Mouse (Mus musculus) CH12.LX (cell line): ENCODE measurements at regions not wholly inside any gene's neighbourhood (a gene's known extent, or its start where the extent isn't known, plus 50 kb on each side); places are given as distances from the start of the nearest gene placed in this dataset.

Source experiments
- DNase-seq: peaks from one replicate; pipeline ENCODE4 v3.0.0-alpha.2; 2013; ENCODE audit errors: extremely low read depth
- H3K27ac ChIP-seq: 2 replicates; pipeline ENCODE4 v1.5.1; 2012; ENCODE audit warnings: low read depth, mild to moderate bottlenecking, control low read depth, moderate library complexity; ENCODE audit not compliant: insufficient read depth
- H3K27me3 ChIP-seq: replicated peaks from 2 replicates; pipeline ENCODE3; 2012; ENCODE audit warnings: inconsistent platforms
- H3K36me3 ChIP-seq, 2 experiments: replicated peaks in 1 of 2; 2 replicates each; pipeline versions ENCODE3 to v1.6.1; 2012; ENCODE audit warnings: inconsistent platforms in 1 of 2, low read length in 1 of 2, mild to moderate bottlenecking in 1 of 2, mixed read lengths in 1 of 2, moderate library complexity in 1 of 2; ENCODE audit not compliant: control insufficient read depth in 1 of 2, insufficient read depth in 1 of 2
- H3K4me1 ChIP-seq, 2 experiments: 2 replicates each; pipeline ENCODE4 v1.6.1; 2012; ENCODE audit warnings: inconsistent platforms in 1 of 2, moderate library complexity in 1 of 2; ENCODE audit not compliant: insufficient read depth in 2 of 2, control insufficient read depth in 1 of 2
- H3K4me2 ChIP-seq: 2 replicates; pipeline ENCODE4 v1.6.1; 2012; ENCODE audit warnings: low read depth, mild to moderate bottlenecking, control low read depth; ENCODE audit not compliant: poor library complexity, insufficient read depth, severe bottlenecking
- H3K4me3 ChIP-seq, 3 experiments: fragments of 150-350 bp in 1 of 3; sonication (generic) in 1 of 3; replicated peaks in 1 of 3; 2 replicates each; pipeline versions ENCODE3 to v1.5.1; 2011 to 2012; ENCODE audit warnings: low read depth in 2 of 3, low read length in 2 of 3, mild to moderate bottlenecking in 2 of 3, moderate library complexity in 2 of 3, control low read depth in 1 of 3, improper control_type of control experiment in 1 of 3, inconsistent platforms in 1 of 3, mixed read lengths in 1 of 3; ENCODE audit not compliant: poor library complexity in 1 of 3
- H3K79me2 ChIP-seq: replicated peaks from 2 replicates; pipeline ENCODE4 v1.6.1; 2012; ENCODE audit warnings: mild to moderate bottlenecking, moderate library complexity; ENCODE audit not compliant: control insufficient read depth, poor library complexity, insufficient read depth, severe bottlenecking; ENCODE audit errors: extremely low read depth
- H3K9ac ChIP-seq: 2 replicates; pipeline ENCODE4 v1.6.1; 2012; ENCODE audit warnings: low read depth, mild to moderate bottlenecking, control low read depth, moderate library complexity; ENCODE audit not compliant: insufficient read depth
- H3K9me3 ChIP-seq: replicated peaks from 2 replicates; pipeline ENCODE3; 2012; ENCODE audit warnings: low read length, inconsistent platforms, mixed read lengths
- CHD2 ChIP-seq: IDR thresholded peaks from 2 replicates; pipeline ENCODE4 v1.6.1; 2011; ENCODE audit warnings: low read length, improper control_type of control experiment
- E2F4 ChIP-seq: IDR thresholded peaks from 2 replicates; pipeline ENCODE4 v1.6.1; 2011; ENCODE audit warnings: low read depth, low read length, improper control_type of control experiment; ENCODE audit not compliant: insufficient replicate concordance
- ELF1 ChIP-seq: IDR thresholded peaks from 2 replicates; pipeline ENCODE4 v1.6.1; 2014; ENCODE audit warnings: low read depth, mild to moderate bottlenecking, inconsistent platforms, low read length, improper control_type of control experiment
- ETS1 ChIP-seq: conservative IDR thresholded peaks from 2 replicates; pipeline ENCODE4 v1.6.1; 2012; ENCODE audit warnings: low read depth, mild to moderate bottlenecking, inconsistent platforms, low read length, improper control_type of control experiment, moderate library complexity
- HCFC1 ChIP-seq: IDR thresholded peaks from 2 replicates; pipeline ENCODE4 v1.6.1; 2012; ENCODE audit warnings: low read depth, mild to moderate bottlenecking, inconsistent platforms, low read length, improper control_type of control experiment
- IRF4 ChIP-seq: IDR thresholded peaks from 2 replicates; pipeline ENCODE4 v1.6.1; 2014; ENCODE audit warnings: low read depth, mild to moderate bottlenecking, inconsistent platforms, low read length, improper control_type of control experiment
- JUN ChIP-seq: IDR thresholded peaks from 2 replicates; pipeline ENCODE4 v1.6.1; 2011; ENCODE audit warnings: low read depth, mild to moderate bottlenecking, low read length, improper control_type of control experiment, moderate library complexity; ENCODE audit not compliant: insufficient read depth
- KAT2A ChIP-seq: IDR thresholded peaks from 2 replicates; pipeline ENCODE4 v1.6.1; 2012; ENCODE audit warnings: low read length, improper control_type of control experiment, inconsistent platforms; ENCODE audit not compliant: insufficient replicate concordance
- MAX ChIP-seq: IDR thresholded peaks from 2 replicates; pipeline ENCODE4 v1.6.1; 2011; ENCODE audit warnings: low read length, improper control_type of control experiment
- MAZ ChIP-seq: IDR thresholded peaks from 2 replicates; pipeline ENCODE4 v1.6.1; 2012; ENCODE audit warnings: low read depth, mild to moderate bottlenecking, inconsistent platforms, low read length, improper control_type of control experiment, moderate library complexity
- MXI1 ChIP-seq: IDR thresholded peaks from 2 replicates; pipeline ENCODE4 v1.6.1; 2011; ENCODE audit warnings: mild to moderate bottlenecking, low read depth, low read length, improper control_type of control experiment
- MYC ChIP-seq: IDR thresholded peaks from 2 replicates; pipeline ENCODE4 v1.6.1; 2011; ENCODE audit warnings: low read depth, mild to moderate bottlenecking, improper control_type of control experiment, low read length
- PAX5 ChIP-seq: IDR thresholded peaks from 2 replicates; pipeline ENCODE4 v1.6.1; 2012; ENCODE audit warnings: low read length, inconsistent platforms, mixed read lengths
- RCOR1 ChIP-seq: conservative IDR thresholded peaks from 2 replicates; pipeline ENCODE4 v1.6.1; 2012; ENCODE audit warnings: low read depth, mild to moderate bottlenecking, inconsistent platforms, low read length, improper control_type of control experiment
- SMC3 ChIP-seq: IDR thresholded peaks from 2 replicates; pipeline ENCODE4 v1.6.1; 2011; ENCODE audit warnings: low read depth, low read length, improper control_type of control experiment
- TBP ChIP-seq: conservative IDR thresholded peaks from 2 replicates; pipeline ENCODE4 v1.6.1; 2011; ENCODE audit warnings: low read depth, low read length, improper control_type of control experiment
- TCF12 ChIP-seq: IDR thresholded peaks from 2 replicates; pipeline ENCODE4 v1.6.1; 2014; ENCODE audit warnings: low read depth, mild to moderate bottlenecking, inconsistent platforms, low read length, improper control_type of control experiment
- USF1 ChIP-seq: IDR thresholded peaks from 2 replicates; pipeline ENCODE4 v1.6.1; 2014; ENCODE audit warnings: low read depth, mild to moderate bottlenecking, inconsistent platforms, low read length, improper control_type of control experiment
- ZMIZ1 ChIP-seq: IDR thresholded peaks from 2 replicates; pipeline ENCODE4 v1.6.1; 2012; ENCODE audit warnings: low read depth, mild to moderate bottlenecking, inconsistent platforms, low read length, improper control_type of control experiment
- dilution Hi-C: fragments of 300-500 bp; cut with MboI; formaldehyde crosslinking; loops from 2 replicates; pipeline ENCODE4 v1.14.3; 2020; ENCODE audit warnings: low sequenced_read_pairs; ENCODE audit not compliant: extremely low pct_unique_long_range_greater_than_20kb, extremely low pct_ligation_motif_present
- in situ Hi-C: fragments of 300-500 bp; cut with MboI; formaldehyde crosslinking; loops from 3 replicates; pipeline ENCODE4 v1.14.3; 2019; ENCODE audit warnings: low sequenced_read_pairs, low pct_ligation_motif_present, low pct_unique_long_range_greater_than_20kb, mixed read lengths

GRCm38 (mm10) chr11:110610831-110611230 lies 211.9 kb downstream of the Map2k6 start:
- Histone ChIP-seq H3K9ac (no peak overlapping the region), H3K4me2 (no peak overlapping the region), H3K4me3 (no peak overlapping the region), H3K36me3 (no peaks in the 10 kb centered on the region), H3K4me1 (peaks cover 0 to 27% of the 10 kb centered on the region in 2 experiments; a peak in 2 of 4 replicates), H3K27ac (no peak overlapping the region), H3K9me3 (no peaks in the 10 kb centered on the region), H3K27me3 (peaks cover 2% of the 10 kb centered on the region), H3K79me2 (no peaks in the 10 kb centered on the region)
- peak; percentile 15 for DNase-seq
- in situ Hi-C loops (no loop called here), dilution Hi-C loops (no loop called here)
- TF ChIP-seq IRF4 = peak; percentile 39; the same call in 1 of the 2 replicates
- TF ChIP-seq MAZ = no peak
- no peak for TF ChIP-seq PAX5

- H3K36me3 ChIP-seq = no peaks in the 10 kb centered on the region
- no peak overlapping the region for H3K9ac ChIP-seq
- no peaks in the 10 kb centered on the region for H3K27me3 ChIP-seq
- TF ChIP-seq MAX = no peak
- no peak for TF ChIP-seq JUN
- no peak for TF ChIP-seq USF1
- no peak for TF ChIP-seq HCFC1
- TF ChIP-seq IRF4 = no peak
- no peak for TF ChIP-seq MYC
- no peak for TF ChIP-seq TCF12
- TF ChIP-seq SMC3 = no peak
- no peak for DNase-seq
- H3K4me3 ChIP-seq = no peak overlapping the region
- in situ Hi-C loops = no loop called here
- no peaks in the 10 kb centered on the region for H3K79me2 ChIP-seq
- no peaks in the 10 kb centered on the region for H3K9me3 ChIP-seq
- 0 out of 4 replicates have a peak, but pooled peaks cover 0 to 7% of the 10 kb centered on the region in 2 experiments for H3K4me1 ChIP-seq
- H3K27ac ChIP-seq = no peak overlapping the region
- H3K4me2 ChIP-seq = no peak overlapping the region
- dilution Hi-C loops = no loop called here
Observed at GRCm38 (mm10) chr11:110632001-110632400, 233.1 kb downstream of the Map2k6 start.

- Histone ChIP-seq H3K79me2 (no peaks in the 10 kb centered on the region), H3K9me3 (no peaks in the 10 kb centered on the region), H3K9ac (no peak overlapping the region), H3K27me3 (no peaks in the 10 kb centered on the region), H3K4me2 (no peak overlapping the region), H3K36me3 (no peaks in the 10 kb centered on the region), H3K27ac (no peak overlapping the region), H3K4me3 (no peak overlapping the region), H3K4me1 (0 out of 4 replicates have a peak, but pooled peaks cover 0 to 7% of the 10 kb centered on the region in 2 experiments)
- in situ Hi-C loops (no loop called here), dilution Hi-C loops (no loop called here)
- TF ChIP-seq CHD2 = no peak
- no peak for TF ChIP-seq ZMIZ1
- TF ChIP-seq TBP = no peak
- no peak for TF ChIP-seq ELF1
- TF ChIP-seq USF1 = no peak
- TF ChIP-seq ETS1 = no peak
- TF ChIP-seq MXI1 = no peak
- TF ChIP-seq TCF12 = no peak
- TF ChIP-seq E2F4 = no peak
- TF ChIP-seq RCOR1 = no peak
- TF ChIP-seq KAT2A = no peak
- no peak for DNase-seq
Observed at GRCm38 (mm10) chr11:110633351-110633750, 234.4 kb downstream of the Map2k6 start.
